Mouse (Mus musculus) myocyte (in vitro differentiated cells): ENCODE results near the gene Atp4b.

Experiments used
- MAX ChIP-seq: IDR thresholded peaks from one replicate; pipeline ENCODE4 v1.6.1; 2011; ENCODE audit warnings: low read depth, mild to moderate bottlenecking, control low read depth
- MYOD1 ChIP-seq, 3 experiments: IDR thresholded peaks; one replicate each; pipeline ENCODE4 v1.6.1; 2011; ENCODE audit warnings: control low read depth in 2 of 3, low read depth in 2 of 3, mild to moderate bottlenecking in 2 of 3, moderate library complexity in 1 of 3; ENCODE audit not compliant: insufficient read length in 2 of 3, control insufficient read depth in 1 of 3
- POLR2A ChIP-seq: IDR thresholded peaks from one replicate; pipeline ENCODE4 v1.6.1; 2011; ENCODE audit warnings: low read depth, mild to moderate bottlenecking, control low read depth, moderate library complexity; ENCODE audit not compliant: insufficient read length
- POLR2AphosphoS2 ChIP-seq: IDR thresholded peaks from one replicate; pipeline ENCODE4 v1.6.1; 2011; ENCODE audit warnings: low read depth, control low read depth; ENCODE audit not compliant: insufficient read length

- TF ChIP-seq POLR2AphosphoS2 (no peak), MAX (no peak), POLR2A (no peak), MYOD1 (IDR thresholded peaks at IDR 0.05; ENCODE audit: control insufficient read depth in 1 of 3, insufficient read length in 2 of 3, low read depth in 2 of 3) (no peak)
Observed at GRCm38 (mm10) chr8:13437531-13437930, 40.9 kb upstream of the Atp4b start.
